Mouse (Mus musculus): ENCODE measurements at regions not wholly inside any gene's neighbourhood (a gene's known extent, or its start where the extent isn't known, plus 50 kb on each side); places are given as distances from the start of the nearest gene placed in this dataset.

DNA sequence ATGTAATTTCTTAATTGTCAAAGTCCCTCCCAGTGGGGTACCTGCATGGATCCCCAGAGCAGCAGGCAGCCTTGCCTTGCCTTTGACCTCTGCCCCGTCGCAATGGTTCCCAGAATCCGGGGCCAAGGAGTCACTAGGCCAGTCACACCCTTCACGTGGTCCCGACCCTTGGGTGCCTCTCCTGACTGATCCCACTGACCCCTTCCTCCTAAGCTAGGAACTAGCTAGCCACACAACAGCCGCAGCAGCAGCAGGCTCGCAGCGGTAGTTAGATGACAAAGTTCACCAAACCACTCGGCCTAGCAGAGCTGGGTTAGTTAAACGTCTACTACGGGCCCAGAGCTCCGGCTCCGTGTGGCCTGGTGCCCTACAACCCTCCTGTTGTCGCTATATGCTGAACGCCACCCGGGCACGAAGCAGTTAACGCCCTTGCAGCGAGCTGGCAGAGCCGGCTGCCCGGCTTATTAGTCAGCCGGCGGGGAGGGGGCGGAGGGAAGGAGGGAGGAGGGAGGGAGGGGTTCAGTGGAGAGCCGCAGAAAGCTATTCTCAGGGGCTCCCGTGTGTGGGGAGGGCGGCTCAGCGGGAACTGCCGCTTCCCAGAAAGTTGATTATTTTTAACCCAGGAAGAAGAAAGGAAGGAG, 84.6 kb downstream of the 1700001O22Rik start:
- TF ChIP-seq CTCF (IDR thresholded peaks at IDR 0.05; ENCODE audit: insufficient read depth, low read length): no peak
- TF ChIP-seq POLR2A (IDR thresholded peaks at IDR 0.05; ENCODE audit: borderline replicate concordance, extremely low read depth, low read depth, low read length): peak; percentile 61; the same call in 1 of the 2 replicates
